Mouse (Mus musculus) embryonic facial prominence, embryonic 11.5 days (tissue): ENCODE results near the gene Sec24b. TPM values are rescaled to one million over a fixed set of nuclear protein-coding genes. Genes with fewer than 3 reads are reported as not detected.

Experiments used
- ATAC-seq: fragments of 200-750 bp; cut with Nextera tagmentation; replicated peaks from 2 replicates; pipeline ENCODE4 v1.8.0; 2017; ENCODE audit warnings: low read depth; ENCODE audit not compliant: insufficient number of reproducible peaks, low FRiP score, low TSS enrichment
- DNase-seq: peaks from one replicate; pipeline ENCODE4 v3.0.0-alpha.2; 2015; ENCODE audit warnings: low spot score
- H3K27ac ChIP-seq: fragments of 300-500 bp; sonication (generic); replicated peaks from 2 replicates; pipeline ENCODE4 v1.5.1; 2014; ENCODE audit warnings: mild to moderate bottlenecking, low read depth, low read length, control low read depth
- H3K27me3 ChIP-seq: fragments of 300-500 bp; sonication (generic); 2 replicates; pipeline ENCODE4 v1.6.1; 2014; ENCODE audit warnings: mild to moderate bottlenecking, low read length, moderate library complexity, mixed read lengths; ENCODE audit not compliant: control insufficient read depth, insufficient read depth
- H3K36me3 ChIP-seq: fragments of 300-500 bp; sonication (generic); replicated peaks from 2 replicates; pipeline ENCODE4 v1.6.1; 2014; ENCODE audit warnings: low read depth, mild to moderate bottlenecking, low read length, moderate library complexity, mixed read lengths; ENCODE audit not compliant: control insufficient read depth, insufficient read depth
- H3K4me1 ChIP-seq: fragments of 300-500 bp; sonication (generic); 2 replicates; pipeline ENCODE4 v1.6.1; 2014; ENCODE audit warnings: low read length, mixed read lengths; ENCODE audit not compliant: control insufficient read depth, insufficient read depth
- H3K4me2 ChIP-seq: fragments of 300-500 bp; sonication (generic); 2 replicates; pipeline ENCODE4 v1.6.1; 2014; ENCODE audit warnings: low read depth, mild to moderate bottlenecking, control low read depth, low read length, moderate library complexity
- H3K4me3 ChIP-seq: fragments of 300-500 bp; sonication (generic); 2 replicates; pipeline ENCODE4 v1.5.1; 2014; ENCODE audit warnings: low read depth, low read length, control low read depth
- H3K9ac ChIP-seq: fragments of 300-500 bp; sonication (generic); replicated peaks from 2 replicates; pipeline ENCODE4 v1.6.1; 2014; ENCODE audit warnings: mild to moderate bottlenecking, control low read depth, low read length
- H3K9me3 ChIP-seq: fragments of 300-500 bp; sonication (generic); replicated peaks from 2 replicates; pipeline ENCODE4 v1.6.1; 2016; ENCODE audit warnings: mild to moderate bottlenecking, low read length, inconsistent platforms, mixed read lengths; ENCODE audit not compliant: control insufficient read depth
- WGBS: fragments of 180-500 bp; shearing (Covaris S2); extraction: QIAGEN DNeasy Blood & Tissue Kit; methylation state at CpG from one replicate; pipeline ENCODE4 v1.1.7; 2014; 5-methylcytosine and 5-hydroxymethylcytosine counted together
- polyA plus RNA-seq: library from polyadenylated mRNA; unstranded; fragments of >200 nt; fragmentation: Nextera tagmentation; extraction: Ambion mirVana; gene quantifications from 2 replicates; pipeline ENCODE4 v1.2.1, GENCODE M21; 2014

Sec24b gene
- polyA plus RNA-seq, 1 experiment from 2014 or later, result 24.8 TPM

DNA sequence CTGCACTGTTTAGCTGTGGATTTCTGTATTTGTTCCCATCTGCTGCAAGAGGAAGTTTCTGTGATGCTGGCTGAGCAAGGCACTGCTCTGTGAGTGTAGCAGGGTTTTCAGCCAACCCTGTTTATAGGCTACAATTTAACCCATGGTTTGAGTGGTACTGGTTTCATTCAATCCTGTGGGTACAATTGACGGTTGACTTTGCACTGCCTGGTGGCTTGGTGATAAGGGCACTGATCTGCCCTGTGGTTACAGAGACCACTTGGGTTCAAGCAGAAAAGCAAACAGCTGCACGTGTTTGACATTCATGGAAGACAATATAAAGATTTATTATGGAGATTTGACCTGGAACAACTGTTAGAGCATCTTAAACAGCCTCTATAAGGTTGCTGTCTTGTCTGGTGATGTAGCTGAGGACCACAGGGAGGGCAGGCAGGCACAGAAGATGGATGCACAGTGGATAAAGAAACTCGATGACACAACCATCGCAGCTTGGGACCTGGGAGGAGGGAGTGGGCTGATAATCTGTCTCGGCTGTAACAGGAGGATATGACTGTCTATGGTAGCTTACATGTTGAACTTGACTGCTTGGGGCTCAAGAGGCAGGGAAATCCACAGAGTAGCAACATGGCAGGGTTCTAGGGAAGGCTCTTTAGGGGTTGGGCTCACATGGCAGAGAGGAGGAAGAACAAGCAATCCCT, 115.0 kb downstream of the Sec24b start:
- Histone ChIP-seq H3K9ac (no peak overlapping the region), H3K9me3 (no peaks in the 10 kb centered on the region), H3K36me3 (no peaks in the 10 kb centered on the region), H3K4me2 (no peak overlapping the region), H3K4me1 (no peaks in the 10 kb centered on the region), H3K27me3 (no peaks in the 10 kb centered on the region), H3K27ac (no peak overlapping the region), H3K4me3 (no peak overlapping the region)
- no peak for ATAC-seq
- WGBS, result 78% methylated on average over 5 of the region's 5 CpGs
- no peak for DNase-seq

DNA sequence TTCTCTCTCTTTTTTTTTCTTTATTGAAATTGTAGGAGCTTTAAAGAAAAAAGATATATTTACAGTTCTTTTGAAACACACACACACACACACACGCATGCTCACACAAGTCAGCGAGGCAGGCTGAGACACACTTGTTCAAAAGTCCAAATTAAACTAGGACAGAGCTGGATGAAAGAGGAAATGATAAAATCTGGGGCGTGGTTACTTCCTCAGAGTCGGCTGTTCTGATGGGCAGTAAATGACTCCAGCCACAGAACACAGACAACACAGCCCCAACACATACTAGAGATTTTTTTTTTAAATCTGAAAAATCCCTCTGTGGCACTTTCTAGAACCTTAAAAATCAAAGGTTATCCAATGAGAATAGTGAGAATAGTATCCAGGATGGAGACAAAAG, 117.5 kb downstream of the Sec24b start:
- no peak for ATAC-seq
- WGBS, result 81% methylated on average over 4 of the region's 4 CpGs

DNA sequence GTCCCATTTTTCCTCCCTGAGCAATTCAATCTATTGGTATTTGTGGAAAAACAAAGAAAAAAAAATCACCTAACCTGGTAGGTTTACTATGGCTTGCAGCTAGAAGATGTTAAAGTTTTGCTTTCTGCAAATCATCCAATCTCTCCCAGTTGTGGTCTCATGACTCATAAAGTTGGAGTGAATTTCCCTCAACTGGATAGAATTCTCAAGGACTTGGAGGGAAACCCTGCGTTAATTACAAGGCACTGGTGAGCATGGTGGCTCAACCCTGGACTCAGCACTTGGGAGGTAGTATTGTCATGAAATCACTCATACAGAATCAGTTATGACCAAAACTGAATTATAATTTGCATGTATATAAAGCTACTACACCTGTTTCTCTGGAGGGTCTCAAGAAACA, 120.1 kb downstream of the Sec24b start:
- Histone ChIP-seq H3K9ac (no peak overlapping the region), H3K4me1 (no peaks in the 10 kb centered on the region), H3K4me3 (no peak overlapping the region), H3K9me3 (no peaks in the 10 kb centered on the region), H3K4me2 (no peak overlapping the region), H3K27ac (no peak overlapping the region), H3K36me3 (no peaks in the 10 kb centered on the region), H3K27me3 (no peaks in the 10 kb centered on the region)
- ATAC-seq, result no peak
- 94% methylated on average over 1 of the region's 1 CpGs for WGBS
- no peak for DNase-seq

More for the DNA sequence above, 117.5 kb downstream of the Sec24b start:
- no peak overlapping the region for H3K9ac ChIP-seq
- no peaks in the 10 kb centered on the region for H3K4me1 ChIP-seq
- H3K27ac ChIP-seq, result no peak overlapping the region
- H3K4me2 ChIP-seq, result no peak overlapping the region
- H3K9me3 ChIP-seq, result no peaks in the 10 kb centered on the region
- no peak for DNase-seq
- H3K27me3 ChIP-seq, result no peaks in the 10 kb centered on the region
- H3K36me3 ChIP-seq, result no peaks in the 10 kb centered on the region
- H3K4me3 ChIP-seq, result no peak overlapping the region

DNA sequence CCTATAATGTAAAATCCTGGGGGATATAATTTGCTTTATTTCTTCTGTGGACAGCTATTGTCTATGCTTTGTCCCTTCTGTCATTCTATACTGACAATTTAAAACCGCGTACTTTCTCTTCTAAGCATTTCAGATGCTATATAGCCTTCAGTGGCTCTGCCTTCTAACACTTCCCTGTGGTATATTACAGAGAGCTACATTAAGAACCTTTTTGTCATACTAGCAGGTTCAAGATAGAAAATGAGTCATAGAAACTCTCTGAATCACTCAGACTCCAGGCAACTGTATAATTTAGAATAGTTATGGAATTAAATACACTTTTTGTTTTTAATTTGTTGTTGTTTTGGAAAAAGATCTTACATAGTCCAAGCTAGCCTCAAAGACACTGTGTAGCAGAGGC, 120.6 kb downstream of the Sec24b start:
- no peaks in the 10 kb centered on the region for H3K36me3 ChIP-seq
- H3K4me1 ChIP-seq, result no peaks in the 10 kb centered on the region
- H3K4me3 ChIP-seq, result no peak overlapping the region
- no peak overlapping the region for H3K27ac ChIP-seq
- ATAC-seq (no peak), DNase-seq (no peak)
- H3K27me3 ChIP-seq, result no peaks in the 10 kb centered on the region
- H3K9ac ChIP-seq, result no peak overlapping the region
- WGBS, result 93% methylated on average over 2 of the region's 2 CpGs
- H3K9me3 ChIP-seq, result no peaks in the 10 kb centered on the region
- no peak overlapping the region for H3K4me2 ChIP-seq

DNA sequence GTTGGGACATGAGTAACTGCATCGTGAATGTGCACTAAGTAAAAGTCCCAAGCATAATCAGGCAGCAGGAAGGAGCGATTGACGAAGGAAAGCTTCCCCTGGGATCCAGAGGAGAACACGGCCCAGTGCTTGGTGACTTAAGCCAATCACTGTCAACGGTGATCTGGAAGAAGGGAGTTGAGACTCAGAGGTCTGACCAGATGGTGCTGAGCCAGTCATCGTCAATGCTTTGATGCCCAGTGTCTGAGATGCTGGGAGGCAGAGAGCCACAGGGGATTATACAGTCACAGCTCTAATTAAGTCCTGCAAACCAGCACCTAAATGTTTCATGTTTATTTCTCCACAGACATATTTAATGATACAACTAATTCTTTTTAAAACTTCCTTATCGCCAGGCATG, 122.3 kb downstream of the Sec24b start:
- Histone ChIP-seq H3K4me1 (no peaks in the 10 kb centered on the region), H3K9ac (no peak overlapping the region), H3K4me2 (no peak overlapping the region), H3K27ac (no peak overlapping the region), H3K9me3 (no peaks in the 10 kb centered on the region), H3K36me3 (no peaks in the 10 kb centered on the region), H3K4me3 (no peak overlapping the region), H3K27me3 (no peaks in the 10 kb centered on the region)
- no peak for ATAC-seq
- DNase-seq, result no peak
- 55% methylated on average over 7 of the region's 7 CpGs for WGBS

DNA sequence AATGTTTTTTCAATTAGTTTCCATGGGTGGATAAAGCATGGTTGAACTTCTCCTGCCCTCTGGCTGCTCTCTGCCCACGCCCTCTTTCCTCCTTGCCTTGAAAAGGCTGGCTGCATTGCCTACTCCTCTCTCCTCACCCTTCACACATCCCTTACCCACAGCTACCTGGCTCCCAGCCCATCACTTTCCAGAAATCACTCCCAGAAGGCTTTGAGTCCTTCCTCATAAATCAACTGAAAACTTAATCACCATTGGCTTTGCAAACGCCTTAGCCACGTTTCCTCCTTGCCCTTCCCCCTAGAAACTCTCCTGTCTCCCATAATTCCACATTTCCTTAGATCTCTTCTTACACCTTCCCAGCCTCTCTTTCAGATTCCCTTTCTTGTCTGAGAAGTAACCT, 123.5 kb downstream of the Sec24b start:
- H3K4me1 ChIP-seq, result no peaks in the 10 kb centered on the region
- H3K4me3 ChIP-seq, result no peak overlapping the region
- H3K27ac ChIP-seq, result no peak overlapping the region
- H3K9me3 ChIP-seq, result no peaks in the 10 kb centered on the region
- WGBS, result 52% methylated on average over 3 of the region's 3 CpGs
- DNase-seq, result no peak
- H3K27me3 ChIP-seq, result no peaks in the 10 kb centered on the region
- H3K36me3 ChIP-seq, result no peaks in the 10 kb centered on the region
- no peak for ATAC-seq
- no peak overlapping the region for H3K9ac ChIP-seq
- no peak overlapping the region for H3K4me2 ChIP-seq

DNA sequence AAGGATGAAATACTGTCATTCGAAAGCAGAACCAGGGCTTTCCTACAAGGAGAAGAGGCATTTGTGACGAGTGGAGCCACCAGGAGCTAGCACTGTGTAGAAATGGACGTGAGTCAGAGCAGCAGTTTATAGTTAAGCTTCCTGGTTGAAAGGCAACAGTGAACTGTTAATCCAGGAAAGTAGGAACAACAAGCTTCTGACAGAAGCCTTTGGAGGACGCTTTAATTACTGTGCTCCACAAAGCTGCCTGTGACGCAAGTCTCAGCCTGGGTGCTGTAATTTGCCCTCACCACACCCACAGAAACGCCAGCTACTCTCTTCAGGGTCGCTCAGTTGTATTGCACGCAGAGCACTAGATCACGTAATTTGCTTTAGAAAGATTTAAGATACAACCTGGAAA, 124.8 kb downstream of the Sec24b start:
- H3K4me3 ChIP-seq, result no peak overlapping the region
- no peak overlapping the region for H3K9ac ChIP-seq
- no peaks in the 10 kb centered on the region for H3K4me1 ChIP-seq
- no peak for ATAC-seq
- H3K36me3 ChIP-seq, result no peaks in the 10 kb centered on the region
- 57% methylated on average over 9 of the region's 9 CpGs for WGBS
- no peaks in the 10 kb centered on the region for H3K9me3 ChIP-seq
- H3K4me2 ChIP-seq, result no peak overlapping the region
- no peak for DNase-seq
- H3K27me3 ChIP-seq, result no peaks in the 10 kb centered on the region
- H3K27ac ChIP-seq, result no peak overlapping the region
